Mouse (Mus musculus) ES-E14 (cell line): ENCODE measurements around the gene Eif4e. TPM values are rescaled to one million over a fixed set of nuclear protein-coding genes. Genes with fewer than 3 reads are reported as not detected.
A peak's percentile ranks its signal among the peaks of the same experiment; 100 is the strongest.

ENCODE experiments used
- DNase-seq: peaks from one replicate; pipeline ENCODE4 v3.0.0-alpha.2; 2013; ENCODE audit warnings: low read depth, low spot score
- H3K27ac ChIP-seq: 2 replicates; pipeline ENCODE4 v1.5.1; 2012; ENCODE audit warnings: low read depth, mild to moderate bottlenecking, low read length, moderate library complexity, mixed read lengths; ENCODE audit not compliant: poor library complexity, insufficient read depth, severe bottlenecking
- H3K36me3 ChIP-seq: 2 replicates; pipeline ENCODE4 v1.6.1; 2012; ENCODE audit warnings: mild to moderate bottlenecking, low read length, moderate library complexity, mixed read lengths; ENCODE audit not compliant: control insufficient read depth, poor library complexity, insufficient read depth, severe bottlenecking
- H3K4me1 ChIP-seq, 2 experiments: fragments of 150-350 bp in 1 of 2; sonication (generic) in 1 of 2; 2 replicates each; pipeline ENCODE4 v1.6.1; 2012; ENCODE audit warnings: low read length in 2 of 2, mild to moderate bottlenecking in 1 of 2, mixed read lengths in 1 of 2; ENCODE audit not compliant: control insufficient read depth in 2 of 2, insufficient read depth in 2 of 2, poor library complexity in 1 of 2
- H3K4me3 ChIP-seq, 2 experiments: fragments of 150-350 bp in 1 of 2; sonication (generic) in 1 of 2; 2 replicates each; pipeline ENCODE4 v1.5.1; 2012; ENCODE audit warnings: low read length in 2 of 2, low read depth in 1 of 2, mild to moderate bottlenecking in 1 of 2, mixed read lengths in 1 of 2; ENCODE audit not compliant: insufficient read depth in 1 of 2, poor library complexity in 1 of 2, severe bottlenecking in 1 of 2
- H3K9ac ChIP-seq: 2 replicates; pipeline ENCODE4 v1.6.1; 2012; ENCODE audit warnings: low read depth, mild to moderate bottlenecking, low read length, mixed read lengths; ENCODE audit not compliant: poor library complexity, insufficient read depth, severe bottlenecking
- H3K9me3 ChIP-seq: fragments of 150-350 bp; sonication (generic); 2 replicates; pipeline ENCODE4 v1.6.1; 2012; ENCODE audit warnings: low read depth, mild to moderate bottlenecking, low read length; ENCODE audit not compliant: control insufficient read depth, insufficient read depth
- CHD2 ChIP-seq: IDR thresholded peaks from 2 replicates; pipeline ENCODE4 v1.6.1; 2014; ENCODE audit warnings: mild to moderate bottlenecking, low read depth, low read length, inconsistent platforms
- HCFC1 ChIP-seq: IDR thresholded peaks from 2 replicates; pipeline ENCODE4 v1.6.1; 2012; ENCODE audit warnings: low read length, inconsistent platforms, borderline replicate concordance; ENCODE audit not compliant: insufficient read depth
- MAFK ChIP-seq: IDR thresholded peaks from 2 replicates; pipeline ENCODE4 v1.6.1; 2014; ENCODE audit warnings: mild to moderate bottlenecking, low read depth, low read length, inconsistent platforms; ENCODE audit not compliant: insufficient read depth
- ZC3H11A ChIP-seq: IDR thresholded peaks from 2 replicates; pipeline ENCODE4 v1.6.1; 2012; ENCODE audit warnings: low read depth, mild to moderate bottlenecking, inconsistent platforms, low read length, borderline replicate concordance
- ZNF384 ChIP-seq: IDR thresholded peaks from 2 replicates; pipeline ENCODE4 v1.6.1; 2012; ENCODE audit warnings: low read depth, low read length, inconsistent platforms
- in situ Hi-C, 2 experiments: fragments of 600-800 bp; cut with MboI; formaldehyde crosslinking; loops; one replicate each; pipeline ENCODE4 v1.15.1; 2025; ENCODE audit warnings: low sequenced_read_pairs in 2 of 2, inconsistent platforms in 1 of 2; ENCODE audit not compliant: unreplicated experiment in 2 of 2
- total RNA-seq: library from RNA; depleted of rRNA; stranded (reverse); fragments of 300-350 nt; gene quantifications from 2 replicates; pipeline ENCODE4 v1.2.3, GENCODE M21; 2012; rRNA removed

Gene Eif4e
- total RNA-seq = 202 and 235 TPM in 2 replicates

DNA sequence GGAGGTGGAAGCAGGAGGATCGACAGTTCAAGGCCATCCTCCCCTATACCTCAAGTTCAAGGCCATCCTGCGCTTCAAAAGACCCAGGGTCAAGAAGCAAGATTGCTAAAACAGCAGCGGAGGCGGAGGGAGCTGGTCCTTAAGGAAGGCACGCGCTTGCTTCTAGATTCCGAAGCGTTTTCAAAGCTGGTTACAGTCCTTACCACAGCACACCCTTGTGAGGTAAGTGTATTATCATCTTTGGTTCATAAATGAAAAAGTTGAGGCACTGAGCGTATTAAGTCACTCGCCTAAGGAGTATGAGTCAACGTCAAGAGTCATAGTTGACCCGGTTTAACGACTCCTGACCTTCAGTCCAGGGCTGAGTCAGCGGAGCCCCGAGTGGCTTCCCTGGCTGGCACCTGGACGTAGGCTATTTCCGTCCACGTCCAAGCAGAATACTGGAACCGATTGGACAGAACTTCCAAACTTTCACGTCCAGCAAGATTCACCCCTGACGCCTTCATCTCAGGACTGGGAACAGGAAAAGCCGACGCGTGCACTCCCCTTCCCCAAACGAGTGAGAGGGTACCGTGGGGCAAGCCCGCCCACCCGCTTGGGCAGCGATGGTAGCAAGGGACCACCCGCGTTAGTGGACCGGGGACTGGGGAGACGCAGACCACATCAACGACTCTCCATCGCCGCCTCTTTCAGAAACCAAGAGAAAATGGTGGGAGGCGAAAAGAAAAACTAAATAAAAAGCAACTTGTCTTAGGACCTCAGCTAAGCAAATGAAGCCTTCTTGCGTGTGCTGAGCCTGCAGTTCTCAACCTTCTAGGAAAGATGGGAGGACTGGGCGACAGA, at the start of gene Eif4e:
TSS of gene Eif4e (plus strand) at position 107 of the 843 bp plus-strand sequence.
- H3K36me3 ChIP-seq = 0 out of 2 replicates have a peak, but pooled peaks cover 2% of the 10 kb centered on the region
- in situ Hi-C loops = no loop called here
- peak; percentile 25 for DNase-seq
- peak within 1 kb of the TSS; percentile 73 to 80 for H3K4me3 ChIP-seq
- TF ChIP-seq ZNF384 (0 out of 2 replicates have a peak, but pooled peaks have one; percentile 28), MAFK (peak; percentile 25; the same call in 1 of the 2 replicates), CHD2 (no peak)
- peaks cover 0 to 5% of the 10 kb centered on the region in 2 experiments; a peak in 2 of 4 replicates for H3K4me1 ChIP-seq
- H3K27ac ChIP-seq = no peak within 1 kb of the TSS; the same call in 1 of the 2 replicates
- H3K9ac ChIP-seq = peak within 1 kb of the TSS; percentile 79
- no peaks in the 10 kb centered on the region for H3K9me3 ChIP-seq

DNA sequence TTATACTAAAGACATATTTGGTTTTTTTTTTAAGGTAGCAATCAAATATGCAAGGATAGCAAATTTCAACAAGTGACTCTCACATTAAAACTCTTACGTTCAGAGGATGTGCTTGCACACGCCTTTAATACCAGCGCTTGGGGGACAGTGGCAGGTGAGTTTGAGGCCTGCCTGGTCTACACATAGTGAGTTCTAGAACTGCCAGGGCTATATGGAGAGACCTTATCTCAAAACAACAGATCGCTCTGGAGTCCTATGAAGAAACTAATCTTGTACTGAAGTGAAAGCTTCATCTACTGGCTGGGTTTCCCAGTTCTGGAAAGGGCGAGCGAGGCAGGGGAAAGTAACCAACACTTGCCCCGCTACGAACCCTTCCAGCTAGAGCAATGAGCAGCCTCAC, 46.5 kb upstream of the Eif4e start:
- TF ChIP-seq ZNF384 (no peak), CHD2 (no peak), ZC3H11A (no peak), MAFK (no peak), HCFC1 (no peak)
- in situ Hi-C loops = no loop called here
- peaks cover 7% of the 10 kb centered on the region; the same call in 1 of the 2 replicates for H3K36me3 ChIP-seq
- no peak overlapping the region for H3K27ac ChIP-seq
- H3K9me3 ChIP-seq = no peaks in the 10 kb centered on the region
- H3K4me1 ChIP-seq = no peaks in the 10 kb centered on the region
- no peak for DNase-seq
- no peak overlapping the region for H3K9ac ChIP-seq
- H3K4me3 ChIP-seq = no peak overlapping the region

DNA sequence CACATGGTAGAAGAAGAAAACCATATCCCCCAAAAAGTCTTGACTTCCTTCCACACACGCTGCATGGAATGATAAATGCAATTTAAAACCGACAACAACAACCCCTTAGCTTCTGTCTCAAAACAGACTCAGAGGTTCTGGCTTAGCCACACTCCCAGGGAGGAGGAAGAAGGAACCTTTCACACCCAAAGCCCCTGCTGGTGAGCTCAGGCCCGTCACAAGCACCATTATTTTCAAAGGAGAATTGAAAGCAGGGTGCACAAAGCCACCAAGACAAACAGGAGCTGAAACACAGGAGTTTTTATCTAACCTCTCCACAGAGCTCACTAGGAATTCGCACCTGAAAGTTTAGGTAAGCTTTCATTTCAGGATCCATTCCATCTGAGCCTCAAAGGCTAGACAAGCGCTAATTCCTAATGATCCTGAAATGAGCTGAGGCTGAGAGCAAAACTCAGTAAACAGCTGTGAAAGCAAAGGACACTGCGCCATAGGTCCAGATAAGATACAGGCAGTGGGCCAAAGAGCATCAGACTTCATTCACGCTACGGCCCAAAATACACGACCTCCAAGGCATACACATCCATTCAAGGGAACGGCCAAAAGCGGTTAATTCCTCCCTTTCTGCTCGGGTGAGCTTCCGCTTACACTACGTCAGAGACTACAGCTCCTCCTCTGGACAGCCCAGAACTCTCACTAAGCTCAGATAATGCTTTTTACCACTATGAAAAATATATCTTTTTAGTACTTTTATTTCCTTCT, 44.3 kb upstream of the Eif4e start:
- no peak overlapping the region for H3K4me3 ChIP-seq
- peaks cover 12% of the 10 kb centered on the region; the same call in 1 of the 2 replicates for H3K36me3 ChIP-seq
- TF ChIP-seq ZC3H11A (no peak), MAFK (no peak), HCFC1 (no peak), ZNF384 (no peak)
- no peak overlapping the region for H3K9ac ChIP-seq
- in situ Hi-C loops = no loop called here
- no peak overlapping the region for H3K27ac ChIP-seq
- H3K9me3 ChIP-seq = no peaks in the 10 kb centered on the region
- H3K4me1 ChIP-seq = peaks cover 0 to 4% of the 10 kb centered on the region in 2 experiments; a peak in 1 of 4 replicates
- DNase-seq = no peak

DNA sequence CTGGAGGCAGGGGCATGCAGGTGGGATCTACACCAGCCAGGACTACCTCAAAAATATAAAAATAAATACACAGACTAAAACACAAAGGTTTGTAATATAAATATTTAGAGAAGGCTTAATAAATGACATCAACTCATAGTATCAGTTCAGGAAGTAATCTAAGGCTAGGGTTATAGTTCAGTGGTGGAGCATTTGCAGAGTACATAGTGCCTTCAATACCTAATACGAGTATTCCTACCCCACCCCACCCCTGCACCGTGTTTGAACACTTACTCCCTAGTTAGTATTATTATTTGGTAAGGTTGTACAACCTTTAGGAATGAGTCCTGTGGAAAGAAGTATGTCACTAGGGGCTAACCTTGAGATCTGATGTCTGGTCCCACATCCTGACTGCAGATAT, 42.7 kb upstream of the Eif4e start:
- no peak overlapping the region for H3K27ac ChIP-seq
- no peak overlapping the region for H3K4me3 ChIP-seq
- TF ChIP-seq ZC3H11A (no peak), HCFC1 (no peak), CHD2 (no peak), MAFK (no peak), ZNF384 (no peak)
- in situ Hi-C loops = no loop called here
- peaks cover 0 to 4% of the 10 kb centered on the region in 2 experiments; a peak in 1 of 4 replicates for H3K4me1 ChIP-seq
- DNase-seq = no peak
- H3K9ac ChIP-seq = no peak overlapping the region
- H3K9me3 ChIP-seq = no peaks in the 10 kb centered on the region
- peaks cover 12% of the 10 kb centered on the region; the same call in 1 of the 2 replicates for H3K36me3 ChIP-seq
